In the genomic region with DNA sequence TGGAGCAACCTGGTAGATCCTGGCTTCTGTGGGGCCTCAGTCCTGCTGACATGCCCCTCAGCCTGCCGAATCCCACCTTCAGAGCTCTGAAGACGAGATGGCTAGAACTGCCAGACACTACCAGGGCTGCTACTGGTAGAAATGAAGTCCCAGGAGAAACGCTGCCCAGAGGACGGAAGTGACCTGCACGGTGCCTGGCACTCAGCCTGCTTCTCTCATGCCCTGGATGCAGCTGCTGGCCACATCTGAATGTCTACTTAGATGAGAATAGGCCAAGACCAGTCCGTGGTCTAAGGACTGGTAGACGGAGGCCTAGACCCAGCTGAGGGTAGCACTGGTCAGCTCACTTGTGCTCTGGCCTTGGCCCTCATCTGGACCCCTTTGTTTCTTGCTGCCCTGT, we compare ENCODE assay signal across 12 mouse cellular contexts. TPM values are rescaled to one million over a fixed set of nuclear protein-coding genes. Genes with fewer than 3 reads are reported as not detected.
"Had no signal": no experiment of that assay in that cellular context is flagged by ENCODE, and none has a peak within 500 bp of the region (broad histone marks: within the 10 kb centered on the region; RNA-seq: fewer than 3 reads in every experiment).

No protein-coding gene starts in this region.

- H3K9me3 ChIP-seq: midbrain, embryonic 13.5 days; neural tube, embryonic 15.5 days had no signal

- H3K27ac ChIP-seq: liver, embryonic 14.5 days; midbrain, embryonic 13.5 days; neural tube, embryonic 15.5 days; stomach, postnatal 0 days had no signal

- ATAC-seq: midbrain, embryonic 13.5 days had no signal

- DNase-seq: kidney, postnatal 14 days; left cerebral cortex, postnatal 4 days; liver; lung, adult 18-20 months; thymus, postnatal 4 days had no signal

- H3K4me3 ChIP-seq: midbrain, embryonic 13.5 days; neural tube, embryonic 15.5 days had no signal

- H3K4me2 ChIP-seq: midbrain, embryonic 13.5 days; neural tube, embryonic 15.5 days had no signal

- H3K4me1 ChIP-seq: neural tube, embryonic 15.5 days had no signal

- H3K27me3 ChIP-seq: midbrain, embryonic 13.5 days; neural tube, embryonic 15.5 days had no signal

- H3K9ac ChIP-seq: liver, embryonic 14.5 days; midbrain, embryonic 13.5 days; neural tube, embryonic 15.5 days had no signal

RNA-seq across cellular contexts. Expression of gene Gm42417, which starts 8.3 kb away (rescaled TPM):
- total RNA-seq: layer of hippocampus, postnatal 14 days; left cerebral cortex, postnatal 4 days; midbrain, postnatal 0 days had no signal
- polyA plus RNA-seq: large intestine, adult 2 months; liver, embryonic 14.5 days; midbrain, embryonic 13.5 days had no signal
